Mouse (Mus musculus) heart, embryonic 14.5 days (tissue): ENCODE results near the gene Myoc. TPM values are rescaled to one million over a fixed set of nuclear protein-coding genes. Genes with fewer than 3 reads are reported as not detected.

Source experiments
- microRNA-seq: library from miRNA; unstranded; fragments of <30 nt; microRNA quantifications from one replicate; pipeline ENCODE4, GENCODE M21; 2016
- polyA plus RNA-seq: library from polyadenylated mRNA; unstranded; fragments of >200 nt; fragmentation: Nextera tagmentation; extraction: Ambion mirVana; gene quantifications from 2 replicates; pipeline ENCODE4 v1.2.1, GENCODE M21; 2014

The Myoc gene
- polyA plus RNA-seq, 1 experiment from 2014 or later = not detected

Small RNA genes within 50 kb of the gene (microRNA-seq; reads per million reads assigned to microRNA genes)
- not detected for gene Gm27616

Other genes starting within 250 kb of the Myoc start
- 1.6 and 2.0 TPM in 2 replicates for gene Dnm3, start 161.1 kb upstream of the Myoc start, polyA plus RNA-seq
- 6.9 and 8.2 TPM in 2 replicates for gene Mettl13, start 90.6 kb upstream of the Myoc start, polyA plus RNA-seq
- gene Vamp4, start 68.6 kb upstream of the Myoc start, polyA plus RNA-seq = 32.2 and 35.8 TPM in 2 replicates
- not detected in 2 replicates for gene Myocos, start 19.1 kb downstream of the Myoc start, polyA plus RNA-seq
- 80.1 and 91.7 TPM in 2 replicates for gene Prrc2c, start 101.4 kb downstream of the Myoc start, polyA plus RNA-seq
- gene Fmo4, start 174.8 kb downstream of the Myoc start, polyA plus RNA-seq = 0.46 and 0.55 TPM in 2 replicates
- 4.1 and 4.9 TPM in 2 replicates for gene Fmo1, start 227.5 kb downstream of the Myoc start, polyA plus RNA-seq